Mouse (Mus musculus) erythroid progenitor cell, adult 5-6 weeks (primary cell): ENCODE data around the gene Dlgap5. TPM values are rescaled to one million over a fixed set of nuclear protein-coding genes. Genes with fewer than 3 reads are reported as not detected.

ENCODE experiments used
- ATAC-seq: replicated peaks from 2 replicates; pipeline ENCODE4 v1.8.0; 2016; ENCODE audit warnings: moderate number of reproducible peaks, mild to moderate bottlenecking, moderate TSS enrichment, inconsistent platforms; ENCODE audit not compliant: poor library complexity, low FRiP score, severe bottlenecking
- total RNA-seq, 2 experiments: library from RNA; stranded (forward) in 1 of 2; stranded (reverse) in 1 of 2; fragments of 150-400 nt in 1 of 2; fragments of 186-747, 209-891 nt in 1 of 2; gene quantifications; 2 replicates each; pipeline versions ENCODE4 v1.2.3 to v1.2.4; 2015 to 2017; ENCODE audit warnings: low replicate concordance in 2 of 2

Dlgap5 gene
- total RNA-seq, 2 experiments from 2014 or later = 394 to 449 TPM

GRCm38 (mm10) chr14:47356622-47357021, 61.6 kb downstream of the Dlgap5 start:
- no peak for ATAC-seq

- ATAC-seq = no peak
Observed at GRCm38 (mm10) chr14:47354948-47355347, 63.3 kb downstream of the Dlgap5 start.

- peak; percentile 88 for ATAC-seq
Observed at GRCm38 (mm10) chr14:47354111-47354577, 64.1 kb downstream of the Dlgap5 start.

- no peak for ATAC-seq
Observed at GRCm38 (mm10) chr14:47353240-47353639, 65.0 kb downstream of the Dlgap5 start.

- no peak for ATAC-seq
Observed at GRCm38 (mm10) chr14:47352272-47352671, 65.9 kb downstream of the Dlgap5 start.

- ATAC-seq = no peak
Observed at GRCm38 (mm10) chr14:47350974-47351373, 67.2 kb downstream of the Dlgap5 start.

GRCm38 (mm10) chr14:47346715-47347114, 71.5 kb downstream of the Dlgap5 start:
- no peak for ATAC-seq

- ATAC-seq = no peak
Observed at GRCm38 (mm10) chr14:47341811-47342291, 76.4 kb downstream of the Dlgap5 start.

GRCm38 (mm10) chr14:47340231-47340925, 77.8 kb downstream of the Dlgap5 start:
- ATAC-seq = no peak

Other genes starting within 250 kb of the Dlgap5 start
- 195 and 197 TPM in 2 replicates for gene Gch1, start 229.0 kb downstream of the Dlgap5 start, total RNA-seq (2015; ENCODE audit: low replicate concordance)
- 146 and 154 TPM in 2 replicates for gene Gch1, start 229.0 kb downstream of the Dlgap5 start, total RNA-seq (2017; ENCODE audit: low replicate concordance)
- 156 and 202 TPM in 2 replicates for gene Wdhd1, start 141.6 kb downstream of the Dlgap5 start, total RNA-seq (2015; ENCODE audit: low replicate concordance)
- gene Wdhd1, start 141.6 kb downstream of the Dlgap5 start, total RNA-seq (2017; ENCODE audit: low replicate concordance) = 329 and 332 TPM in 2 replicates
- gene Socs4, start 141.5 kb downstream of the Dlgap5 start, total RNA-seq (2015; ENCODE audit: low replicate concordance) = 43.2 and 66.7 TPM in 2 replicates
- 44.1 and 47.9 TPM in 2 replicates for gene Socs4, start 141.5 kb downstream of the Dlgap5 start, total RNA-seq (2017; ENCODE audit: low replicate concordance)
- gene Mapk1ip1l, start 120.1 kb downstream of the Dlgap5 start, total RNA-seq (2015; ENCODE audit: low replicate concordance) = 51.9 and 67.5 TPM in 2 replicates
- 43.9 and 56.0 TPM in 2 replicates for gene Mapk1ip1l, start 120.1 kb downstream of the Dlgap5 start, total RNA-seq (2017; ENCODE audit: low replicate concordance)
- 62.3 and 88.4 TPM in 2 replicates for gene Lgals3, start 50.7 kb downstream of the Dlgap5 start, total RNA-seq (2015; ENCODE audit: low replicate concordance)
- gene Lgals3, start 50.7 kb downstream of the Dlgap5 start, total RNA-seq (2017; ENCODE audit: low replicate concordance) = 15.1 and 15.7 TPM in 2 replicates
- gene Fbxo34, start 32.0 kb upstream of the Dlgap5 start, total RNA-seq (2015; ENCODE audit: low replicate concordance) = 23.9 and 37.8 TPM in 2 replicates
- 54.2 and 68.8 TPM in 2 replicates for gene Fbxo34, start 32.0 kb upstream of the Dlgap5 start, total RNA-seq (2017; ENCODE audit: low replicate concordance)
- gene Atg14, start 152.2 kb upstream of the Dlgap5 start, total RNA-seq (2015; ENCODE audit: low replicate concordance) = 1.7 and 4.0 TPM in 2 replicates
- 3.5 and 13.0 TPM in 2 replicates for gene Atg14, start 152.2 kb upstream of the Dlgap5 start, total RNA-seq (2017; ENCODE audit: low replicate concordance)
- gene Ktn1, start 230.0 kb upstream of the Dlgap5 start, total RNA-seq (2015; ENCODE audit: low replicate concordance) = 22.7 and 23.1 TPM in 2 replicates
- gene Ktn1, start 230.0 kb upstream of the Dlgap5 start, total RNA-seq (2017; ENCODE audit: low replicate concordance) = 11.8 and 19.3 TPM in 2 replicates